Mouse (Mus musculus) hindbrain, embryonic 16.5 days (tissue): ENCODE results near the gene Zfp593. TPM values are rescaled to one million over a fixed set of nuclear protein-coding genes. Genes with fewer than 3 reads are reported as not detected.

ENCODE experiments used
- ATAC-seq: fragments of 200-750 bp; cut with Nextera tagmentation; 2 replicates; pipeline ENCODE4 v1.8.0; 2017; ENCODE audit warnings: moderate TSS enrichment, moderate library complexity
- H3K27ac ChIP-seq: fragments of 300-500 bp; sonication (generic); 2 replicates; pipeline ENCODE4 v1.5.1; 2014; ENCODE audit warnings: low read depth, mild to moderate bottlenecking, control low read depth, low read length, moderate library complexity
- H3K27me3 ChIP-seq: fragments of 300-500 bp; sonication (generic); replicated peaks from 2 replicates; pipeline ENCODE4 v1.6.1; 2014; ENCODE audit warnings: low read length; ENCODE audit not compliant: control insufficient read depth, insufficient read depth
- H3K36me3 ChIP-seq: fragments of 300-500 bp; sonication (generic); 2 replicates; pipeline ENCODE4 v1.6.1; 2014; ENCODE audit warnings: mild to moderate bottlenecking, low read length, moderate library complexity, mixed read lengths; ENCODE audit not compliant: control insufficient read depth, insufficient read depth
- H3K4me1 ChIP-seq: fragments of 300-500 bp; sonication (generic); 2 replicates; pipeline ENCODE4 v1.6.1; 2014; ENCODE audit warnings: low read depth, low read length; ENCODE audit not compliant: control insufficient read depth, insufficient read depth
- H3K4me2 ChIP-seq: fragments of 300-500 bp; sonication (generic); 2 replicates; pipeline ENCODE4 v1.6.1; 2014; ENCODE audit warnings: mild to moderate bottlenecking, low read length, control low read depth, moderate library complexity
- H3K4me3 ChIP-seq: fragments of 300-500 bp; sonication (generic); 2 replicates; pipeline ENCODE4 v1.5.1; 2014; ENCODE audit warnings: mild to moderate bottlenecking, low read length, control low read depth, moderate library complexity
- H3K9ac ChIP-seq: fragments of 300-500 bp; sonication (generic); 2 replicates; pipeline ENCODE4 v1.6.1; 2014; ENCODE audit warnings: low read depth, mild to moderate bottlenecking, control low read depth, low read length, moderate library complexity
- H3K9me3 ChIP-seq: fragments of 300-500 bp; sonication (generic); 2 replicates; pipeline ENCODE4 v1.6.1; 2014; ENCODE audit warnings: mild to moderate bottlenecking, low read length, moderate library complexity; ENCODE audit not compliant: control insufficient read depth
- WGBS: fragments of 180-500 bp; shearing (Covaris S2); extraction: QIAGEN DNeasy Blood & Tissue Kit; methylation state at CpG from one replicate; pipeline ENCODE4 v1.1.7; 2014; 5-methylcytosine and 5-hydroxymethylcytosine counted together
- polyA plus RNA-seq: library from polyadenylated mRNA; unstranded; fragments of >200 nt; fragmentation: Nextera tagmentation; extraction: Ambion mirVana; gene quantifications from 2 replicates; pipeline ENCODE4 v1.2.1, GENCODE M21; 2015

Zfp593 gene
- polyA plus RNA-seq, 1 experiment from 2014 or later = 13.3 TPM

DNA sequence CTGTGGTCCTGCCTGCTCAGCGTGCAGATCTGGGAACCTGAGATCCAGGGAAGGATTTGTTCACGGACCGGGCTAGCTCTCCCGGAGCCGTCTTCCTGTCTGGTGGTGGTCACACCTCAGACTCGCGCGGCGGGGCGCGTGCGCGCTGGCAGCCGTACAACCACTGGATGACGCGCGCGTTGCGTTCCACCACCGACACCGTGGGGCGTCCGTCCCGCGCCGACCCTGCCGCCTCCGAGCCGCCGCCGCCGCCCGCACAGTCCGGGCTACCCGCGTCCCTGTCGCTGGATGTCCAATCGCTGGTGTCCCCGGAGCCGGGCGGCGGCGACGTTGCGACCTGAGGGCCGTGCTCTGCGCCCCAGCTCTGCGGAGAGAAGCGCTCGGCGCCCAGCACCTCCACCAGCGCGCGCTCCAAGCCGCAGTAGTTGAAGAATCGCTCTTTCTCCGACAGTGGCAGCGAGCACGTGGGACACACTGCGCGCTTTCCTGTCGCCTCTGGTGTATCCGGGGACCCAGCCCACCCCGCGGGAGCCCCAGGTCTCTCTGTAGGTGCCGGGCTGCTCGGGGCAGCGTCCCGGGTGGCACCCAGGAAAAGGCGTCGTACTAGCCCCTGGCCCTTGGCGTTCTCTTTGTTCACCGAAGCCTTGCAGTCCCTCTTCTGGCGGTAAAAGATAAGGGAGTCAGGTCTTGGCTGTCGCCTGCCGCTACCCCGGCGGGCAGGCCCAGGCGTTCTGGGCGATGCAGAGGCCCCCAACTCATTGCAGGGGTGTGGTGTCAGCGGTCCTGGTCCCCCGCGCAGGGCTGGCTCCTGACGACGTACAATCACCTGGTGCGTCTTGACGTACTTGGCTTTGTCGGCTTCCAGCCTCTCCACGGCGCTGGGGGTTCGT is 6.1 kb upstream of the Zfp593 start:
- WGBS = 1% methylated on average over 78 of the region's 91 CpGs

DNA sequence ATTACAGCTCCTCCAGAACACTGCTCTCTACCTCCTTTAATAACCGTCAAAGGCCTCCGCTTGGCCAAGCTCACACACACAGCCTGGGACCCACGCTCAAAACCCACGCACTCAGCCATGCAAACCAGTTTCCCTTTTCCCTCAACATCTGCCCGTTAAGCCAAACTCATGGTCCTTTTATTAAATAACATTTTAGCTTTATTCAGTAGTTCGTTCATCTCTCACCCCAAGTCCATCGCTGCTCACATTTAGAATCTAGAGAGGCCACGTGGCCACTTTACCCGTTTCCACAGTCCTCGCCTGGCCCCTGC is 5.5 kb upstream of the Zfp593 start:
- no peak for ATAC-seq
- 4% methylated on average over 10 of the region's 10 CpGs for WGBS
- Histone ChIP-seq H3K4me3 (peak overlapping the region; percentile 62), H3K9ac (peak overlapping the region; percentile 84), H3K27ac (peak overlapping the region; percentile 82), H3K27me3 (peaks cover 27% of the 10 kb centered on the region), H3K4me1 (peaks cover 31% of the 10 kb centered on the region), H3K36me3 (no peaks in the 10 kb centered on the region), H3K9me3 (no peaks in the 10 kb centered on the region), H3K4me2 (peak overlapping the region; percentile 84)

More for the DNA sequence above, 6.1 kb upstream of the Zfp593 start:
- Histone ChIP-seq H3K9me3 (no peaks in the 10 kb centered on the region), H3K4me2 (peak overlapping the region; percentile 84), H3K27ac (peak overlapping the region; percentile 82), H3K27me3 (peaks cover 28% of the 10 kb centered on the region), H3K36me3 (no peaks in the 10 kb centered on the region), H3K4me3 (peak overlapping the region; percentile 62), H3K9ac (peak overlapping the region; percentile 84), H3K4me1 (peaks cover 30% of the 10 kb centered on the region)
- ATAC-seq = peak; percentile 68

DNA sequence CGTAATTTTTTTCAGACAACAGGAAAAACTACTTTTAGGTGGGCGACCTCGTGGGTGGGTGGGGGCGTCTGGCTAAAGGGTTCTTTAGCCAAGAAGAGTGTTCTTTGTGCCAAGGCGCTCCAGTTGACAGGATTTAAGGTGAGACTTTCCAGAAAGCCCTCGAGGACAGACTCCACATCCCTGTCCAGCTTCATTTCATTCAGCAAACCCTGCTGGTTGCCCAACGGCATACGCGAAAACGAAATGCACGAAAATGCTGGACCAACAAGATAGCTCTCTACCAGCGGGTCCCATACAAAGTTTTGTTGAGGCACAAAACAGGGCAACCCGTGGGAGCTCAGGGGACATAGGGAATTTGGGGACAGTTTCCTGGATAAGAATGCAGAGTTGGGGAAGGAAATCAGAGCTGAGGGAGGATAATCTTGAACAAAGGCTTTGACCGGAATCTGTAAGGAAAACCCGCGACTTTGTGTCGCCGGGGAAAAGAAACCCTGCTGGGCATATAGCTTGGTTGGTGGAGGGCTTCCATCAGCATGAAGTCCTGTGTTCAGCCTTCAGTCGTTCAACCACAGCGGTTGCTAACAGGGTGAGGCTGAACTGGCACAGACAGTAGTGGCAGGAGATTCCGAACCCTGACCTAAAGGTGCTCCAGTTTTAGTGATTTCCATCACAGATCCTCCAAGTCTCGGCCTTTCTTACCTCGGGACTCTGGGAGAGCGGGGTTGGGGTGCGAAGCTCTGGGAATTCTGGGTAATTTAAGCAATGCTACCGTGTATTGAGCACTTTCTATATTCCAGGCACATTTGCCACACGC is 4.9 kb upstream of the Zfp593 start:
- Histone ChIP-seq H3K36me3 (no peaks in the 10 kb centered on the region), H3K9me3 (no peaks in the 10 kb centered on the region), H3K27ac (no peak overlapping the region), H3K4me2 (peak overlapping the region; percentile 84), H3K27me3 (peaks cover 27% of the 10 kb centered on the region), H3K4me3 (peak overlapping the region; percentile 62), H3K4me1 (peaks cover 35% of the 10 kb centered on the region), H3K9ac (peak overlapping the region; percentile 84)
- WGBS = 9% methylated on average over 27 of the region's 27 CpGs
- ATAC-seq = no peak

DNA sequence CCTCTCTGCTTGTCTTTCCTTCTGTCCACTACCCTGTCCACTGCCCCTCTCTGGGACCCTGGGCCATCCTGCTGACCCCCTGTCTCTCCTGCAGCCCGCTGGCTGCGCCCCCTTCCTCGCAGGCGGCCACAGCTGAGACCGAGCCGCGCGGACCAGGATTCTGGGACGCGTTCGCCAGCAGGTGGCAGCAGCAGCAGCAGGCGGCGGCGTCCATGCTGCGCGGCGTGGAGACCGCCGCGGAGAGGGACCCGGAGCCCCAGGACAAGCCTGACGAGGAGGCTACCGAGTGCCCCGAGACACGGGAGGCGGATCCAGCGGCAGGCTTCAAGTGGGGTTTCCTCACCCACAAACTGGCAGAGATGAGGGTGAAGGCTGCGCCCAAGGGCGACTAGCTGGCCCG is 4.3 kb upstream of the Zfp593 start:
- H3K9ac ChIP-seq = peak overlapping the region; percentile 84
- peaks cover 37% of the 10 kb centered on the region for H3K4me1 ChIP-seq
- H3K4me2 ChIP-seq = peak overlapping the region; percentile 84
- no peak overlapping the region for H3K27ac ChIP-seq
- WGBS = under 1% methylated on average over 30 of the region's 30 CpGs
- H3K9me3 ChIP-seq = no peaks in the 10 kb centered on the region
- H3K36me3 ChIP-seq = no peaks in the 10 kb centered on the region
- peak; percentile 32; the same call in 1 of the 2 replicates for ATAC-seq
- H3K4me3 ChIP-seq = peak overlapping the region; percentile 62
- peaks cover 27% of the 10 kb centered on the region for H3K27me3 ChIP-seq

DNA sequence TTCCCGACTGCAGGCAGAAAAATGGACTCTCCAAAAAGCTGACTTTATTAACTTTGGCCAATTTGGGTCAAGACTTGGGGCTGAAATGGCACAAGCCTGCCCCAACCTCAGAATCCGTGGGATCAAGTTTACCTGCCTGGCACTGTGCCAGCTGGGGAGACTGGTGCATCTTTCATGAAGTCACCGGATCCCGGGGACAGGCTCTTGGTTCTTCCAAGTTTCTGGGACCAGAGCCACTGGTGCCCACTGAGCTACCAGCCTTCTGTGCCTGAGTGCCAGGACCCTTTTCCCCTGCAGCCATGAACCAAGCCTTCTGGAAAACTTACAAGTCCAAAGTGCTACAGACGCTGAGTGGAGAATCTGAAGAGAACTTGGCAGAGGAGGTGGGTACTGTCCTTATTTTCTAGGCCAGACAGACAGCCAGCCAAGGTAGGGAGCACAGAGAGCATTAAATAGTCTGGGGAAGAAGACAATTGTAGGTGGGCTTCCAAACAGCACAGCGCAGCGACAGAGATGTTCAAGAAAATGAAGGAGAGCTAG is 1.4 kb upstream of the Zfp593 start, which contains the start of gene Gm30191:
Gene Gm30191 (plus strand): TSS at position 217 of the 540 bp plus-strand sequence.
- no peak for ATAC-seq
- WGBS = 64% methylated on average over 7 of the region's 7 CpGs
- H3K4me2 ChIP-seq = peak within 1 kb of the TSS; percentile 91
- H3K9me3 ChIP-seq = no peaks in the 10 kb centered on the region
- H3K27me3 ChIP-seq = peaks cover 11% of the 10 kb centered on the region; the same call in 1 of the 2 replicates
- H3K4me1 ChIP-seq = peaks cover 33% of the 10 kb centered on the region
- peak within 1 kb of the TSS; percentile 79 for H3K4me3 ChIP-seq
- no peaks in the 10 kb centered on the region for H3K36me3 ChIP-seq
- 0 out of 2 replicates have a peak within 1 kb of the TSS, but pooled peaks have one; percentile 23 for H3K27ac ChIP-seq
- H3K9ac ChIP-seq = peak within 1 kb of the TSS; percentile 81

DNA sequence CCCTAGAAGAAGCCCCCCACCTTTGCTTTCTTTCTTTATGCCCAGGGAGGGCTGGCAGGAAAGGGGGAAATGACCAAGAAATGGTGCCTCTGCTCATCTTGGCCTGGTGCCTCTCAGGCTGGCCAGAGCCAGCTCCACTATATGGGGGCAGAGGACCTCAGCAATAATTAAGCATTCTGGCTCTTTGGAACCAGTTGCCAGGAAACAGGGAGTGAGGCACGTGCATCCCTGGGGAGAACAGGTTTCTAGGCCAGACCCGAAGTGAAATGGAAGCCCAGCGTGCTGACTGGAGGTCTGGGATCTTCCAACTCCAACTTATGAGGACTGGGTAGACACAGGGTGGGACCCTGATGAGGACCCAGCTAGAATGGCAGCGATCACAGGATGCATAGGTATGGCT is 864 bp upstream of the Zfp593 start:
- H3K4me1 ChIP-seq = peaks cover 31% of the 10 kb centered on the region
- H3K4me3 ChIP-seq = no peak overlapping the region
- H3K27me3 ChIP-seq = peaks cover 9% of the 10 kb centered on the region; the same call in 1 of the 2 replicates
- no peaks in the 10 kb centered on the region for H3K36me3 ChIP-seq
- H3K27ac ChIP-seq = no peak overlapping the region
- WGBS = 16% methylated on average over 4 of the region's 4 CpGs
- ATAC-seq = peak; percentile 35
- H3K9me3 ChIP-seq = no peaks in the 10 kb centered on the region
- no peak overlapping the region; the same call in 1 of the 2 replicates for H3K4me2 ChIP-seq
- no peak overlapping the region for H3K9ac ChIP-seq

DNA sequence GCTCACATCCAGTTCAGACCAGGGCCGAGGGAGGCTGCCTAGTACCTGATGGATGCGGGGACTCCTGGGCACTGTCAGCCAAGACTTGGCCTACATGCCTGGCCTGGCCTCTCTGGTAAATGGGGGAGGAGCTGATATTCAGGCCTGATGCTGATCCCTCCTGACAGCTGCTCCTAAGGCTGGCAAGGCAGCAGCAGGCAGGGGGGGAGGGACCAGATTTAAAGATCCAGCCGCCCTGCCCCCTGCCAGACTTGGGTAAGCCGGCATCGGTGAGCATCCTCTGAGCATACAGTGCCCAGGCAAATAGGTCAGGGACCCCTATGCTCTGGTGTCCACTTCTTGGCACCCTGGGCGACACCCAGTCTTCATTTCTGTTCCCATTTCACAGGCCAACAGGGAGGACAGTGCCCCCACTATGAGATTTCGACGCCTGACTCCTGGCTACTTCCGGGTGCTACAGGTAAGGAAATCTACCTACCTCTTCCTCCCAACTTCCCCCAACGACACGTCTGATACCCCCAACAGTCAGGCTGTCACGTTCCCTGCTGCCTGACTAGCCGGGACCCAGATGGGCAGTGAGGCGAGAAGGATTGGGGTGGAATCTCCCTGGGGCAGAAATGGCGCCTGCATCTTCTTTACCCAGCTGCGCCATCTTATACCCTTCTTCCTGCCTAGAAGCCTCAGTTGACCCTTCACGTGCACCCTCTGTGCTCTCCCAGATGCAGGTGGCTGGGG is 1.7 kb downstream of the Zfp593 start, which contains the start of gene E130218I03Rik:
Gene E130218I03Rik (plus strand): TSS at position 147 of the 735 bp plus-strand sequence.
- peak within 1 kb of the TSS; percentile 79 for H3K4me3 ChIP-seq
- H3K9me3 ChIP-seq = no peaks in the 10 kb centered on the region
- no peak within 1 kb of the TSS for H3K27ac ChIP-seq
- no peaks in the 10 kb centered on the region for H3K36me3 ChIP-seq
- ATAC-seq = no peak
- H3K27me3 ChIP-seq = peaks cover 13% of the 10 kb centered on the region
- WGBS = 89% methylated on average over 16 of the region's 17 CpGs
- H3K4me2 ChIP-seq = peak within 1 kb of the TSS; percentile 91
- peaks cover 21% of the 10 kb centered on the region for H3K4me1 ChIP-seq
- H3K9ac ChIP-seq = peak within 1 kb of the TSS; percentile 81; the same call in 1 of the 2 replicates

DNA sequence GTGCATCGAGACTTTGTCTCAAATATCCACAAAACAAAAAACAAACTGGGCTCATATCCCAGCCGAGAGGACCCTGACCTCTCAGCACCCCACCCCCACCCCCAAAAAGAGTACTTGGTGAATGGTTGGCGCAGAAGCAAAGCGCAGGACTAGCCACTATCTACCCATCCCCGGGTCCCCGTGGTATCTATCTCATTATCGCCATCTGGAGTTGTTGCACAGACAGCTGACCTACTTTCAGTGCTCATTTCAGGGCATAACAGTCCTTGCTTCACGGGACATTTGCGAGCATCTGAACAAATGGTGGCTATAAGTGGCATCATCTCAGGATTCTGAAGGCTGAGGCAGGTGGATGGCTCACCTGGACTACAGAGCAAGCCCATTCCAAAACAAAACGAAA is 6.7 kb downstream of the Zfp593 start:
- Histone ChIP-seq H3K36me3 (no peaks in the 10 kb centered on the region), H3K4me1 (peaks cover 9% of the 10 kb centered on the region), H3K27me3 (peaks cover 14% of the 10 kb centered on the region), H3K4me2 (peak overlapping the region; percentile 48), H3K27ac (no peak overlapping the region), H3K9me3 (no peaks in the 10 kb centered on the region), H3K4me3 (no peak overlapping the region), H3K9ac (no peak overlapping the region; the same call in 1 of the 2 replicates)
- WGBS = 13% methylated on average over 10 of the region's 10 CpGs
- ATAC-seq = no peak
